Mouse (Mus musculus) cerebellum, postnatal 25 days (tissue): ENCODE results near the gene Olfr690.
"Not testable (repeated sequence)": the region's sequence is repeated elsewhere in the genome, so short reads cannot be mapped to it uniquely, and the experiment has no call there.

Experiments
- DNase-seq, 2 experiments: peaks; one replicate each; pipeline ENCODE4 v3.0.0; 2021; ENCODE audit warnings: mixed read lengths in 2 of 2

Gene Olfr690

GRCm38 (mm10) chr7:105334004-105334403, at the start of gene Olfr690:
Gene Olfr690, minus strand, starts transcription at chr7:105334104.
- no peak for DNase-seq

- no peak for DNase-seq
These were observed 46.4 kb upstream of the Olfr690 start for GRCm38 (mm10) chr7:105380329-105380728.

GRCm38 (mm10) chr7:105374866-105375265, 41.0 kb upstream of the Olfr690 start, which contains the start of gene Gm5901:
Gene Gm5901, plus strand, starts transcription at chr7:105375038.
- DNase-seq = no peak

GRCm38 (mm10) chr7:105373976-105374375, 40.1 kb upstream of the Olfr690 start:
- DNase-seq = no peak

GRCm38 (mm10) chr7:105373509-105373908, 39.6 kb upstream of the Olfr690 start:
- peak; percentile 17 to 61 for DNase-seq

- no peak for DNase-seq
These were observed 39.0 kb upstream of the Olfr690 start for GRCm38 (mm10) chr7:105372912-105373311.

- no peak for DNase-seq
These were observed 34.6 kb upstream of the Olfr690 start for GRCm38 (mm10) chr7:105368521-105368920.

- no peak for DNase-seq
These were observed 34.0 kb upstream of the Olfr690 start, which contains the start of gene Olfr692 for GRCm38 (mm10) chr7:105367930-105368329. Gene Olfr692, plus strand, starts transcription at chr7:105368230.

- no peak for DNase-seq
These were observed 33.4 kb upstream of the Olfr690 start for GRCm38 (mm10) chr7:105367268-105367667.

GRCm38 (mm10) chr7:105361713-105362112, 27.8 kb upstream of the Olfr690 start:
- DNase-seq = no peak

- not testable (repeated sequence) for DNase-seq
These were observed 22.6 kb upstream of the Olfr690 start for GRCm38 (mm10) chr7:105356487-105356886.

- DNase-seq = not testable (repeated sequence)
These were observed 22.2 kb upstream of the Olfr690 start for GRCm38 (mm10) chr7:105356064-105356463.

GRCm38 (mm10) chr7:105342752-105343151, 8.8 kb upstream of the Olfr690 start:
- no peak for DNase-seq

- no peak for DNase-seq
These were observed 8.3 kb upstream of the Olfr690 start, which contains the start of gene Olfr691 for GRCm38 (mm10) chr7:105342170-105342569. Gene Olfr691, minus strand, starts transcription at chr7:105342270.

- no peak for DNase-seq
These were observed 8.6 kb downstream of the Olfr690 start for GRCm38 (mm10) chr7:105325302-105325701.

GRCm38 (mm10) chr7:105310865-105311264, 23.0 kb downstream of the Olfr690 start, which contains the start of gene Olfr689:
Gene Olfr689, plus strand, starts transcription at chr7:105311165.
- no peak for DNase-seq

- DNase-seq = no peak
These were observed 43.9 kb downstream of the Olfr690 start for GRCm38 (mm10) chr7:105290051-105290450.

GRCm38 (mm10) chr7:105287795-105288194, 46.1 kb downstream of the Olfr690 start, which contains the start of gene Olfr688:
Gene Olfr688, plus strand, starts transcription at chr7:105288095.
- DNase-seq = no peak
